Mouse (Mus musculus): Measurements from ENCODE around the gene Sympk.

The Sympk gene

DNA sequence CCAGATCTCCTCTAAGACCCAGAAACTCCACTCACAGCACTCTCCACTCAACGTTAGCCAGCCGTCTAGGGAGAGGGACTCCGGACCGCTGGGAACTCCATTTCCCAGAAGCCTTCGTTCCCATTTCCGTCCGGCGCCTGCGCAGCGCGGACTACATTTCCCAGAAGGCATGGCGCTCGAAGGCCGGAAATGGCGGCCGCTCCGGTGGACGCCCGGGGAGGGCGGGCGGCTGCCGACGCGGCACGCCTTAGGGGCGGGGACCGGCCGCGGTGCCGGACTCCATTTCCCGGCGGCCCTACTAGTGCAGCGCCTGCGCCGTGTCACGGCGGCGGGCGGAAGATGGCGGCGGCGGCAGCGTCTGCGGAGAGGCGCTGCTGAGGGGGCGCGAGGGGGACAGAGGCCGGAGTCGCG, at the start of gene Sympk:
TSS of gene Sympk (plus strand) at position 282 of the 411 bp plus-strand sequence.
- DNase-seq (ENCODE audit: low read depth, low spot score): peak; percentile 95

DNA sequence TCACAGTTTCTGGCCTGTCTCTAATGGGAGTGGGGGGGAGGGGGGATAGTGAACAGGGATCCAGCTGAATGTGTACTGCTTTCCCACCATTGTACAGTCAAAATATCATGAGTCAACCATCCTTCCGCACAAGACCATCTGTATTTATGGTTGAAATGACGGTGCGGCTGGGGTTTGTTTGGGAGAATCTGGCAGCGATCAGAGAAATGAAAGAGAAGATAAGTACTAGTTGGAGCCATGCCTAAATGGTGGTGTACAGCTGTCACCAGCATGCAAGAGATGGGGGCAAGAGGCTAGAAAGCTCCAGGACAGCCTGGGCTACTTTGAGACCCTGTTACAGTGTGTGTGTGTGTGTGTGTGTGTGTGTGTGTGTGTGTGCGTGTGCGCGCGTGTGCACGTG, 45.8 kb upstream of the Sympk start:
- no peak for DNase-seq (ENCODE audit: low read depth, low spot score)

DNA sequence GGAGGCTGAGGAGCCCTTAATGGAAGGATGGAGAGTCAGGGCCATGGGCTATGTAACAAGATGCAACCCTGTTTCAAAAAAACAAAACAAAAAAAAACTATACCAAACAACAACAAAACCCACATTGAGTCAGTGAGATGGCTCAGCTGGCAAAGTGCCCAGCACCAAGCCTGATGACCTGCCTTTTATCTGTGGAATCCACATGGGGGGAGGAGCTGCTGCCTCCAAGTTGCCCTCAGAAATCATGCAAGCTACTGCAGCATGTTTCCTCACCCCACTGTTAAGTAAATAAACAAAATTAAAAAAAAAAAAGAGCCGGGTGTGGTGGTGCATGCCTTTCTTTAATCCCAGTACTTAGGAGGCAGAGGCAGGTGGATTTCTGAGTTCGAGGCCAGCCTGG, 37.7 kb upstream of the Sympk start:
- no peak for DNase-seq (ENCODE audit: low read depth, low spot score)

DNA sequence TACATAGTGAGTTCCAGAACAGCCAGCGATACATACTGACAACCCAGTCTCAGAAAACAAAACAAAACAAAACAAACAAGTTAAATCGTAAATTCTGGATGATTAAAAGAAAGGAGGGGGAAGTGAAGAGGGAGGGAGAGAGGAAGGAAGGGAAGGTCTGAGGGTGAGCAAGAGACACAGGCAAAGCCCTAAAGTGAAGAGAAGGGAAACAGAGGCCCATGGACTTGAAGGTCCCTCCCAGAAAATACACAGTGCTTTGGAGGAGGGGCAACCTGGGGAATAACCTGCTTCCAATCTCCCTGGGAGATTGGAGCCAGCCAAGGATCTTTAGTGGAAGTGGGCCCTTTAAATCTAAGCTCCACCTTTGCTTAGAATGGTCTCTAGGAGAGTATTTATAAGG, 37.1 kb upstream of the Sympk start, which contains the start of gene Nanos2:
TSS of gene Nanos2 (plus strand) at position 301 of the 400 bp plus-strand sequence.
- DNase-seq (ENCODE audit: low read depth, low spot score): no peak

DNA sequence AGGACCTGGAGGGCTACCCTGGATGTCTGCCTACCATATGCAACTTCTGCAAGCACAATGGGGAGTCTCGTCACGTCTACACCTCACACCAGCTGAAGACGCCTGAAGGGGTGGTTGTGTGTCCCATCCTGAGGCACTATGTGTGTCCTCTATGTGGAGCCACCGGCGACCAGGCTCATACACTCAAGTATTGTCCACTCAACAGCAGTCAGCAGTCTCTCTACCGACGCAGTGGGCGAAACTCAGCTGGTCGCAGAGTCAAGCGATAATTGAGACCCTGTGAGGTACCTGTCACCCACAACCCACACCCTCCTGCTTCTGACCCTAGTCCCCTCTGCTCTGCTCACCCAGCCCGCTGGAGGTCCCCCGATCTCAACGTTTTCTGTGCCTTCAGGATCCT, 36.4 kb upstream of the Sympk start:
- no peak for DNase-seq (ENCODE audit: low read depth, low spot score)

DNA sequence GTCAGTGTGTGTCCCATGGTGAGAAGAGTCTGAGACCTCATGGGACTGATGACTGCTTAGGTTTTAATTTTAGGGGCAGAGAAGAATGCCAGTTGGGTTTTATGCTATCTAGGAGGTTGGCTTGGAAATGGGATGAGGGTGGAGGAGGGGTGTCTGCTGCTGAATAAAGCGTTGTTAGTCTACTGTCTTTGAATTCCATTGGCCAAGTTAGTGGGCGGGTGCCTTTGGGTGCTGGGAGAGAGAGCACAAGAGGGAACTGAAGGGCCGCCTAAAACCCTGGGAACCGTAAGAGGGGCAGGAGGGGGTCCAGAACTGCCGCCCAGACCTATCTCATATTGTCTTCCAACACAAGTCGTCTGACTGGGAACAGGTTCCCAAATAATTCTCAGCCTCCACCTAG, 35.4 kb upstream of the Sympk start:
- no peak for DNase-seq (ENCODE audit: low read depth, low spot score)

DNA sequence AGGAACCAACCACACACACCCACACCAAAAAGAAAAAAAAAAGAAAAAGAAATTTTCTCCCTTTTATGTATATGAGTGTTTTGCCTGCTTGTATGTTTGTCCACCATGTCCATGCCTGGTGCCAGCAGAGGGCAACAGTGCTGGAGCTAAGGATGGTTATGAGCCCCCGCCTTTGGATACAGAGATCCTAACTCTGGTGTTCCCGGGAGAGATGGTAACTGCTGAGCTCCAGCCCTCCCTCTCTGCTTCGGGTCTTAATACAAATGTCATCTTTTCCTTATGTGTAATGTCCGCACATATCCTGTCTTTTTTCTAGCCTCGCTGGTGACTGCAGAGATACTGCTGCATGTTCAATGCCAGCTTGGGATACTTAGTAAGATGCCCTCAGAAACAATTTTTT, 34.2 kb upstream of the Sympk start:
- DNase-seq (ENCODE audit: low read depth, low spot score): no peak

DNA sequence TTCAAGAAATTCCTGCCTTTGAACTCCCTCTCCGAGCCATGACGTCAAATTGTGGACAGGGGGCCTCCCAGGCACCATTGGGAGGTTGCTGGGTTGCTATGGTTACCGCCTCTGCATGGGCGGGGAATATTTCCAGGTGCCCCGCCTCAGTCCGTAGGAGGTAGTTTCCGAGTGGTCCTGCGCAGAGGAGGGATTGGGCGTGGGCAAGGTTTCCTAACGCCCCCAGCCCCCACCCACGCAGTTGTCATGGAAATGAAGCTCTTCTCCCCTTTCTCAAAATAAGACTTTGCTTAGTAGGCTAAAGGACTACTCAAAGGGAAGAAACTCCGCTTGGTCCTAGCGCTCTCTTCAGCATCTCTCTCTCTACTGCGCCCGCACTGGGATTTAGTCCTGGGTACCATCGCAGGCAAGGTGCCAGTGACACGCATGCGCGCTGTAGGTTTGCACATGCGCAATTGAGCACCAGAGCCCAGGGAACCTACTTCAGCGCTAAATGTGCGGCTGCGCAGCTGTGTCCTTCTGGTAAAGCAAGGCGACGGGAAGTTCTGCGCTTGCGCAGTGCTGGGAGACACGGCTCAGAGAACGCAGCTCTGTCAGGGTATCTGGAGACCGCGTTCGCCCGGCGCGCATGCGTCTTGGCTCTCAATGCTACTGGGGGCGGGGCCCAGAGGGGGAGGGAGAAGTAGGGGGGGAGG, 33.4 kb upstream of the Sympk start, which contains the start of gene Mypop:
TSS of gene Mypop (plus strand) at position 645 of the 695 bp plus-strand sequence.
- peak; percentile 65 for DNase-seq (ENCODE audit: low read depth, low spot score)

DNA sequence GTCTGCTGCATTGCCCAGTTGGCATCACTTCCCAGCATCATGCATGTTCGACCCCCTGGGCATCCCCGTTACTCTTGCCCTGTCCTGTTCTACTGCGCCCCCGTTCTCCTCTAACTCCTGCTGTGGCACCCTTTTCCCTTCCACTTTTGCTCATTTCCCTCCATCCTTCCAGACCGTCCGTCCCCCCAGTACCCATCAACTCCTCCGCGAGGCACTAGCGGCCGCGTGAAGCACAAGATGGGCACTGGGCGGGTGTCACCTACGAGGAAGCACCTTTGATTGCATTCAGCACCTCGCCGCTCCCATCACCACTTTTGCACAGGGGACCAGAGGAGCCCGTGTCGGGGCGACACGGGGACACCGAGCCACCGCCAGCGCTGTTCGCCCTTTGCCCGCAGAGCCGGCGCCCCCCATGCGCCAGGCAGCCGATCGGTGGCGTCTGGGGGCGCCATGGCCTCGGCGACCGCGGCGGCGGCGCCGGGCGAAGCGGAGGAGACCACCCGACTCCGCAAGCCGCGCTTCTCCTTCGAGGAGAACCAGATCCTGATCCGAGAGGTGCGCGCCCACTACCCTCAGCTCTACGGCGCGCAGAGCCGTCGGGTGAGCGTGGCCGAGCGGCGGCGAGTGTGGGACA, 32.4 kb upstream of the Sympk start:
- DNase-seq (ENCODE audit: low read depth, low spot score): no peak

DNA sequence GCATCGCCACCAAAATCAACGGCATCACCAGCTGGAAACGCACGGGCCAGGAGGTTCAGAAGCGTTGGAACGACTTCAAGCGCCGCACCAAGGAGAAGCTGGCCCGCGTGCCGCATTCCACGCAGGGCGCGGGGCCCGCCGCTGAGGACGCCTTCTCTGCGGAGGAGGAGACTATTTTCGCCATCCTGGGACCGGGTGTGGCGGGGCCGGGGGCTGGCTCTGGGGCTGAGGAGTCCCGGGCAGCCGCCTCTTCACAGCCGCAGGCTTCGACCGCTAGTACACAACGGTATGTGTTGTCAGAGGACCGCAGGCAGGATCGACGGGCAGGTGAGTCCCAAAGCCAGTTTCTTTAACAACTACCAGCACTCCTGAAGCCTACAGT, 31.9 kb upstream of the Sympk start:
- DNase-seq (ENCODE audit: low read depth, low spot score): no peak

DNA sequence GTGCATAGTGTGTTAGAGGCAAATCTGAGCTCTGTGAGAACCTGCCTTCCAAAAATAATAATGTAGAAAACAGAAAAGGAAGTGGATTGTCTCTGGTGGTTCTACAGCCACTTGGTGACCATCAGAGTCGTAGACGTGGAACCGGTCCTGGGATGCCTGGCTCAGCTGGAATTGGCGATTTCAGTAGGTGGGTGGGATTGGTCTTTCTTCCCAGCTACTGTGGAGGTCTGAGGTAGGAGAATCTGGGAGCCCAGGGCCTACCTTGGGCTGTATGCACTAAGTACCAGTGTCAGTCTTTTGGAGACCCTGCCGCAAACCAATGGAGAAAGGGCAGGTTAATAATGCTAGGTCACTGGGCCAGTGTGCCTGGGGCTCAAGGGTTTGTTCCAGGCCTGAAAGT, 31.1 kb upstream of the Sympk start:
- no peak for DNase-seq (ENCODE audit: low read depth, low spot score)

DNA sequence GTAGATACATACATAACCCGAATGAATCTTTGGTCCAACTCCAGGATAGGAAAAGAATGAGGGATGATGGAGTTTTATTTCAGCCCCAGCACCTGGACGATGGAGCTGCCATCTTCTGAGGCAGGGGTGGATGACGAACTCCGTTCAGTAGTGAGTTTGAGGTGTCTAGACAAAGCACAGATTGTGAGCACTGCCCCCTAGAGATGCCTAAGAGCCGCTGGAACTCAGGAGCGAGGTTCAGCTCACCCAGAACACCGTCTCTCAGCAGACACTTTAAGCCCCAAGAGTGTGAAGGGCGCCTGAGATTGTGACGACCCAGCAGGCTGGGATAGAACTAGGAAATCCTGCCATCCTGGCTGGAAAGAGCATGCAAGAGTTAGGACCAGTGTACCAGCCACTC, 25.3 kb upstream of the Sympk start:
- DNase-seq (ENCODE audit: low read depth, low spot score): no peak

DNA sequence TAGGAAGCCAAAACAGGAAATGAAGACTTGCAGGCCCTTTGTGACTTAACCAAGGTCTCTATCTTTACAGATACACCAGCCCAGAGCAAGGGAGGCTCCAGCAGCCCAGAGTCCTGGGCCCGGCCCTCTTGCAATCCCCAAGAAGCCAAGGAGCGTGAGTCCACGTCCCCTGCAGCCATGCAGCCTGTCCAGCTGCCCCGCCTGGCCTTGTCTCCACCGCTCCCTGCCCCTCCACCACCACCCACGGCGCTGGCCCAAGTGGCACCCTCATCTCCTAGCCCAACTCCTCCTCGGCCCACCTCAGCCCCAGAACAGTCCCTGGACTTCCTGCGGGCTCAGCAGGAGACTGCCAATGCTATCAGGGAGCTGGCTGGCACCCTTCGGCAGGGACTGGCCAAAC, 23.8 kb upstream of the Sympk start:
- no peak for DNase-seq (ENCODE audit: low read depth, low spot score)

DNA sequence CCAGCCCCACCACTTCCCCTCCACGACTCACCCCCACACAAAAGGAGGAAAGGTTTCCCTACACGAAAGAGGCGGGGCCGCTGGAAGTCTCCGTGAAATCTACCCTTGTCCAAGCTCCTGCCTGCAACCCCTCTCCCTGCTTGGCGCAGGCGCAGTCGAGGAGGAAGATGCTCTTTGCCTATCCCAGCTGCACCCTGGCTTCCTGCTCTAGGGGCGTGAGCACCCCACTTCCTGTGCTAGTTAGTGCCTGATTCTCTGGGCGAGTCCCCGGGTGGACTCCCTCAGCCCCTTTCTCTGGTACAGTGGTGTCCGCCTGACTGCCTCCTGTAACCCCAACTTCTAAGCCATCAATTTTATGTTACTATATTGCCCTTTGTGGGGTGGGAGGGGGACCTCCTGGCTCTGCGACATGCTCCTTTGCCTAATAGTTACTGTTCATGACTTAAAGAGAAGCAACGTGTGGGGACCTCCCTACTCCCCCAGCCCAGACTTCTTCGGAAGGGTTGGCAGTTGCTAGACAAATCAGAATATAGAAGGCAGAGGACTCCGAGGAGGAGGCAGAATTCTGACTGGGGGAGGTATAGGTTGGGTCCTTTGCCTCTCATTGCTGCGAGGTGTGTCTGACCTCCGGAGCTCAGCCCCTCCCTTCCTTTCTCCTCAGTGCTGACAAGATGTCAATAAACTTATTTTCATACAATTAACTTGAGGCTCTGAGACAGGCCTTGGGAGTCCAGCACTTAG, 22.9 kb upstream of the Sympk start:
- DNase-seq (ENCODE audit: low read depth, low spot score): no peak

DNA sequence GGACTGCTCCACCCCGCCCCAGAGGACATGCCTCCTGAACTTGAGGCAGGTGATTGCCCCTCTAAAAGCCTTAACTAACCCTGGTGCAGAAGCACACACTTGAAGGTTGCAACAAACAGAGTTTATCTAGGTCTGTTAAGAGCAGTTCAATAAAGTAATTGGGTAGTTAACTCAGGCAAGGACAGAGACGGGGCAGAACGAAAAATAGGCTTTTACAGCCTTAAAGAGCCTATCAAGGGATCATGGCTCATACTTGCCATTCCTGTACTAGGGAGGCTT, 22.4 kb upstream of the Sympk start:
- DNase-seq (ENCODE audit: low read depth, low spot score): no peak

DNA sequence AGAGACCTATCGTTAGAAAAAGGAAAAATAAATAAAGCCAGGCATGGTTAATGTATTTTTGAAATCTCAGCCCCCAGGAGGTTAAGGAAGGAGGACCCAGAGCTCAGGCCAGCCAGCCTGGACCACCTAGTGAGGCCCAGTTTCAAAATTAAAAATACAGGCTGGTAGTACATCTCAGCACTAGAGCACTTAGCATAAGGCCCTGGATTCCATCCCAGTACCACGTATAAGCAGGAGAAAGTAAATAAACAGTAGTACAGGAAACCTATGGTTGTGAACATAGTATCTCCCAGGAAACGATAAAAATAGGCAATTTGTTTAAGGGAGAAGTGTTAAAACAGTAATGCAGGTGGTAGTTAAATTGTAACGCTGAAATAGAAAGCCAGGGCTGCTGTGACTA, 22.1 kb upstream of the Sympk start:
- no peak for DNase-seq (ENCODE audit: low read depth, low spot score)

DNA sequence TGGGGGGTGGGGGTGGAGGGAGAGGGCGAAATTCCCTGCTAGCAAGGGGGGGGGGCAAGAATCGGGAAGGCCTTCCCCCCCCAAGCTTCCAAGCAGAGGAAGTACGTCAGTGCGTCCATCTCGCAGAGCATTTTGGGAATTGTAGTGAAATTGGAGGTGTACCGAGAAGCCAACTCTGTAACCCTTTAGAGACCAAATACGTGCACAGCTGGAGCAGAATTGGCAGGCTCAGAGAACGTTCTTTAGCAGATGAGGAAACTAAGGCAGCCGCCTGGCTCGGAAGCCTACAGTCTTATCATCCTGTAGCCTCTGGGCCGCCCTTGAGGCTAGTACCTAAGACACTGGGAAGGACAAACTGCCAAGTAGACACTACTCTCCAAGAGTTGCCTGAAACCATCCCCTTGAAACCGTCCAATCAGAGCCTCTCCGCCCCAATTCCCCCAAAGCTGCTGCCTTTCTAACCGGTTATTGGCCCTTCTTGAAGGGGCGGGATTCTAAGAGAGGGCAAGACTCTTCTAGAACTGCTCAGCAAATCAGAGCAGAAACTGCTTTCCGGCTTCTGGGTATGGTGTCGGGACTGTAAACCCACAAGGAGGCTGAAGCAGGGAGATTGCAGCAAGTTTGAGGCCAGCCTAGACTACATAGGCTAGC, 21.2 kb upstream of the Sympk start:
- DNase-seq (ENCODE audit: low read depth, low spot score): peak; percentile 75

DNA sequence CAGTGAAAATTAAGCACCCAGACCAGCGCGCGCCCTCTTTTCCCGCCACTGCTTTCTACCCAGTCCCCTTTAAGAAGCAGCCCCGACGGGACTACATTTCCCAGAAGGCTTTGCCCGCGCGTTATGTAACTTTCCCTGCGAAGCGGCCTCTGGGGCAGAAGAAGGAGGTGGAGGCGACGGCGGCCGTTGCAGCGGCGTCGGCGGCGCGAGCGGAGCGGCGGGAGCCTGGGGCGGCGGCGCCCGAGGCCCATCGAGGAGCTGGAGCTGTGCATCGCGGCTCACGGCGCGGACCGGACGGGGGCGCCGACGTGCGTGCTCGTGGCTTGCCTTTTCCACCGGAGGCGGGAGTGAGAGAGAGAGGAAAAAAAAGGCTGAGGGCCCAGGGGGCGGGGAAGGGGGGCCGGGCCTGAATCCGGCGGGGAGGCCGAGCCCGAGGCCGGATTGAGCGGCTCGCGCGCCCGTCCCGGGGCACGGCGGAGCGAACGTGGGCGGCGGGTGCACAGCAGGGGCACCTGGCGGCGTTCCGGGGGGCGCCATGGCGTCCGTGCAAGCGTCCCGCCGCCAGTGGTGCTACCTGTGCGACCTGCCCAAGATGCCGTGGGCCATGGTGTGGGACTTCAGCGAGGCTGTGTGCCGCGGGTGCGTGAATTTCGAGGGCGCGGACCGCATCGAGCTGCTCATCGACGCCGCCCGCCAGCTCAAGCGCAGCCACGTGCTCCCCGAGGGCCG, 20.1 kb upstream of the Sympk start, which contains the start of gene Irf2bp1:
TSS of gene Irf2bp1 (plus strand) at position 143 of the 729 bp plus-strand sequence.
- DNase-seq (ENCODE audit: low read depth, low spot score): peak; percentile 85

DNA sequence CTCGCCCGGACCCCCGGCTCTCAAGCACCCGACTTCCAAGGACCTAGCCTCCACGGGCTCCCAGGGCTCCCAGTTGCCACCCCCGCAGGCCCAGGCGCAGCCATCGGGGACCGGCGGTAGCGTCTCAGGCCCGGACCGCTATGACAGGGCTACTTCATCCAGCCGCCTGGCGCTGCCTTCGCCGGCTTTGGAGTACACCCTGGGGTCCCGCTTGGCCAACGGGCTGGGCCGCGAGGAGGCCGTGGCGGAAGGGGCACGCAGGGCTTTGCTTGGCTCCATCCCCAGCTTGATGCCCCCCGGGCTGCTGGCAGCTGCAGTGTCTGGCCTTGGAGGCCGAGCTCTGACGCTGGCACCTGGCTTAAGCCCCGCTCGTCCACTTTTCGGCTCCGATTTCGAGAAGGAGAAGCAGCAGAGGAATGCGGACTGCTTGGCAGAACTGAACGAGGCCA, 19.5 kb upstream of the Sympk start:
- no peak for DNase-seq (ENCODE audit: low read depth, low spot score)

DNA sequence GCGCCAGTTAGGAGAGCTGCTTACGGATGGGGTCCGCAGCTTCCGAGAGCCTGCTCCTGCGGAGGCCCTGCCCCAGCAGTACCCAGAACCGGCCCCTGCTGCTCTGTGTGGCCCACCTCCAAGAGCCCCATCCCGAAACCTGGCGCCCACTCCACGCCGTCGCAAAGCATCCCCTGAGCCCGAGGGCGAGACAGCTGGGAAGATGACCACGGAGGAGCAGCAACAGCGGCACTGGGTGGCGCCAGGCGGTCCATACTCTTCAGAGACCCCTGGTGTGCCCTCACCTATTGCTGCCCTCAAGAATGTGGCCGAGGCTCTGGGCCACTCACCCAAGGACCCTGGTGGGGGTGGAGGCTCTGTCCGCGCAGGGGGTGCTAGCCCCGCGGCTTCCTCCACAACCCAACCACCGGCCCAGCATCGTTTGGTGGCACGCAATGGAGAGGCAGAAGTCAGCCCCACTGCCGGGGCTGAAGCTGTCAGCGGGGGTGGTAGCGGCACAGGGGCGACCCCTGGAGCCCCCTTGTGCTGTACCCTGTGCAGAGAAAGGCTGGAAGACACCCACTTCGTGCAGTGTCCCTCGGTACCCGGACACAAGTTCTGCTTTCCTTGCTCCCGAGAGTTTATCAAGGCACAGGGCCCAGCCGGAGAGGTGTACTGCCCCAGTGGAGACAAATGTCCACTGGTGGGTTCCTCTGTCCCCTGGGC, 18.6 kb upstream of the Sympk start:
- DNase-seq (ENCODE audit: low read depth, low spot score): no peak

DNA sequence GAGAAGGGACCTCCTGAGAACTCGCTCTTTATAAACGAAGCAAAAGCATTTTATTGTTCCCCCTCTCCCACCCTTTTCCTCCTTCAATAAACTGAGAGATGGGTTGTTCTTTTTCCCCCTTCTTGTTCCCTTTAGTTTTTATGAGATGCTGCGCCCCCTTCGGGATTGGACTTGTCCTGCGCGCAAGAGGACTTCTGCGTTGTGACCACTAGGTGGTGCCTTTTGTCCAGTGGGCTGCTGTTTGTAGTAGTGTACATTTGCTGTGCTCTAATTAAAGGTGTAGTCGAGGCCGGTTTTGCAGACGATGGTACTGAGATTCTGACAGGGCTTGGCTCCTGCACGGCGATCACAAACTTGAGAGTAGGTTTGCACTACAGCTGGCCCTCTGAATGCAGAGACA, 17.7 kb upstream of the Sympk start:
- DNase-seq (ENCODE audit: low read depth, low spot score): peak; percentile 57

All from c-Kit-negative CD71-positive TER-119-positive erythroid progenitor cells, embryonic 14.5 days (primary cell).